Comparison of ENCODE assay signal across 14 mouse cellular contexts in the genomic region with DNA sequence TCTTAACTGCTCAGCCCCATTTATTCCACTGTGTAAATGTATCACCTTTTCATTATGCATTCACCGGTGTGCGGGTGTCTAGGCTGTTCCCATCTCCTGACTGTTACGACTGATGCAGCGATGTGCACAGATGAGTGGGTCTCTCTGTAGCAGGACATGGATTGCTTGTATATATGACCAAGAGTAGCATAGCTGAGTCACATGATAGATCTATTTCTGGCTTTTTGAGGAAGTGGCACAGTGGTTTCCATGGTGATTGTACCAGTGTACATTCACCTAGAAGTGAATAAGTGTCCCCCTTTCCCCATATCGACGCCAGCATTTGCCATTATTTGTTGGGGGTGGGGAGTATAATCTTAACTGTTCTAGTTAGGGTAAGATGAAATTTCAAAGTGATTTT. TPM values are rescaled to one million over a fixed set of nuclear protein-coding genes. Genes with fewer than 3 reads are reported as not detected.
DNase-seq lines count a peak whose midpoint lies in the region; ATAC-seq lines count a peak whose summit lies in the region.
"Had no signal": no experiment of that assay in that cellular context is flagged by ENCODE, and none has a peak within 500 bp of the region (broad histone marks: within the 10 kb centered on the region; RNA-seq: fewer than 3 reads in every experiment).

No protein-coding gene starts in this region.

- DNase-seq in layer of hippocampus, adult 9-11 months, result peak; percentile 22
- no peak for DNase-seq in layer of hippocampus, adult 8-10 months (ENCODE audit: low spot score in 2 of 2)
- DNase-seq in spleen, postnatal 36 days (ENCODE audit: low spot score in 2 of 2), result peak; percentile 37 to 55
- no peak for DNase-seq in spleen, postnatal 4 days (ENCODE audit: low spot score in 2 of 2)
- DNase-seq in embryo, embryonic 9.5 days (ENCODE audit: extremely low spot score), result no peak
- no peak for DNase-seq in adrenal gland, adult 18-20 months (ENCODE audit: low spot score in 2 of 2)
- no peak for DNase-seq in adrenal gland, postnatal 25 days
- DNase-seq: adrenal gland, postnatal 10 days; cerebellum, adult 8-10 months; gastrocnemius, postnatal 25 days; kidney, adult 2 months; liver, embryonic 13.5 days; thymus, postnatal 36 days had no signal

- ATAC-seq in hematopoietic stem cell, adult 5-6 weeks (replicated peaks in 1 of 2; ENCODE audit: insufficient read depth in 1 of 2, low FRiP score in 2 of 2, low TSS enrichment in 1 of 2, low read depth in 1 of 2, poor library complexity in 2 of 2, severe bottlenecking in 2 of 2), result peak; percentile 80 to 92

RNA-seq across cellular contexts. Expression of gene Tmem41a, which starts 34.0 kb away (rescaled TPM):
- 10 to 100 TPM; 14.7 to 16.4 (median 15.4) TPM for total RNA-seq in layer of hippocampus, adult 8-10 months (2022)
- 13.3 and 17.0 TPM in 2 replicates for total RNA-seq in hematopoietic stem cell, adult 5-6 weeks (2017)
- 10 to 100 TPM; 15.5 to 22.7 TPM for total RNA-seq in adrenal gland, adult 18-20 months (2021)
- total RNA-seq in adrenal gland, postnatal 25 days (2021), result 16.6 and 26.6 TPM in 2 replicates

Comparison
In these comparisons a context has a peak if more than half of its experiments do, and no peak if none do; other contexts are left out.
1. DNase-seq: peak in layer of hippocampus, adult 9-11 months (single experiment) and spleen, postnatal 36 days (2 of 2); none in layer of hippocampus, adult 8-10 months (0 of 2), spleen, postnatal 4 days (0 of 2), embryo, embryonic 9.5 days (single experiment), adrenal gland, adult 18-20 months (0 of 2) and adrenal gland, postnatal 25 days (single experiment).